Mouse (Mus musculus): ENCODE data around the gene Vmn1r49. TPM values are rescaled to one million over a fixed set of nuclear protein-coding genes. Genes with fewer than 3 reads are reported as not detected.
"Not testable (repeated sequence)": the region's sequence is repeated elsewhere in the genome, so short reads cannot be mapped to it uniquely, and the experiment has no call there.

Gene Vmn1r49
- polyA plus RNA-seq (2011; ENCODE audit: insufficient read length, low read depth, missing spikeins): not detected in 2 replicates

- TF ChIP-seq CTCF (IDR thresholded peaks at IDR 0.05; ENCODE audit: borderline replicate concordance, insufficient read depth, low read length) (no peak), POLR2A (IDR thresholded peaks at IDR 0.05; ENCODE audit: low read depth, low read length) (no peak)
- no peak within 1 kb of the TSS for H3K27ac ChIP-seq (ENCODE audit: insufficient read depth, low read length)
- H3K4me3 ChIP-seq (ENCODE audit: insufficient read depth, low read length): no peak within 1 kb of the TSS
- H3K4me1 ChIP-seq (ENCODE audit: control insufficient read depth, insufficient read depth, low read length): no peaks in the 10 kb centered on the region
Observed at GRCm38 (mm10) chr6:90078406-90078805, at the start of gene Vmn1r49. Gene Vmn1r49 (minus strand): TSS chr6:90078506.

GRCm38 (mm10) chr6:90122296-90122695 is 44.0 kb upstream of the Vmn1r49 start, which contains the start of gene Vmn1r51:
Gene Vmn1r51 (plus strand): TSS chr6:90122596.
- H3K27ac ChIP-seq (ENCODE audit: insufficient read depth, low read length); H3K4me3 ChIP-seq (ENCODE audit: insufficient read depth, low read length); H3K4me1 ChIP-seq (ENCODE audit: control insufficient read depth, insufficient read depth, low read length): not testable (repeated sequence)

GRCm38 (mm10) chr6:90101130-90101529 is 22.8 kb upstream of the Vmn1r49 start, which contains the start of gene Vmn1r50:
Gene Vmn1r50 (plus strand): TSS chr6:90101430.
- no peak within 1 kb of the TSS for H3K4me3 ChIP-seq (ENCODE audit: insufficient read depth, low read length)
- TF ChIP-seq CTCF (IDR thresholded peaks at IDR 0.05; ENCODE audit: borderline replicate concordance, insufficient read depth, low read length): no peak
- no peak for TF ChIP-seq POLR2A (IDR thresholded peaks at IDR 0.05; ENCODE audit: low read depth, low read length)
- H3K4me1 ChIP-seq (ENCODE audit: control insufficient read depth, insufficient read depth, low read length): no peaks in the 10 kb centered on the region
- no peak within 1 kb of the TSS for H3K27ac ChIP-seq (ENCODE audit: insufficient read depth, low read length)

- H3K4me3 ChIP-seq (ENCODE audit: insufficient read depth, low read length): no peak overlapping the region
- no peaks in the 10 kb centered on the region for H3K4me1 ChIP-seq (ENCODE audit: control insufficient read depth, insufficient read depth, low read length)
- no peak overlapping the region for H3K27ac ChIP-seq (ENCODE audit: insufficient read depth, low read length)
- TF ChIP-seq CTCF (IDR thresholded peaks at IDR 0.05; ENCODE audit: borderline replicate concordance, insufficient read depth, low read length): no peak
- TF ChIP-seq POLR2A (IDR thresholded peaks at IDR 0.05; ENCODE audit: low read depth, low read length): no peak
Observed at GRCm38 (mm10) chr6:90100566-90100965, 22.3 kb upstream of the Vmn1r49 start.

GRCm38 (mm10) chr6:90036741-90037140 is 41.6 kb downstream of the Vmn1r49 start, which contains the start of gene Vmn1r48:
Gene Vmn1r48 (minus strand): TSS chr6:90036841.
- not testable (repeated sequence) for H3K4me1 ChIP-seq (ENCODE audit: control insufficient read depth, insufficient read depth, low read length); H3K27ac ChIP-seq (ENCODE audit: insufficient read depth, low read length); H3K4me3 ChIP-seq (ENCODE audit: insufficient read depth, low read length)

Other genes starting within 250 kb of the Vmn1r49 start
- gene Vmn1r42, start 202.1 kb downstream of the Vmn1r49 start, polyA plus RNA-seq (2011; ENCODE audit: insufficient read length, low read depth, missing spikeins): not detected in 2 replicates
- 0.10 TPM in 1 of 2 replicates, not detected in the other for gene Vmn1r43, start 202.1 kb downstream of the Vmn1r49 start, polyA plus RNA-seq (2011; ENCODE audit: insufficient read length, low read depth, missing spikeins)
- gene Vmn1r44, start 194.8 kb downstream of the Vmn1r49 start, polyA plus RNA-seq (2011; ENCODE audit: insufficient read length, low read depth, missing spikeins): not detected in 2 replicates
- gene Vmn1r45, start 137.9 kb downstream of the Vmn1r49 start, polyA plus RNA-seq (2011; ENCODE audit: insufficient read length, low read depth, missing spikeins): not detected in 2 replicates
- gene Vmn1r46, start 109.2 kb downstream of the Vmn1r49 start, polyA plus RNA-seq (2011; ENCODE audit: insufficient read length, low read depth, missing spikeins): not detected in 2 replicates
- gene Vmn1r47, start 62.4 kb downstream of the Vmn1r49 start, polyA plus RNA-seq (2011; ENCODE audit: insufficient read length, low read depth, missing spikeins): not detected in 2 replicates
- not detected in 2 replicates for gene Vmn1r48, start 41.7 kb downstream of the Vmn1r49 start, polyA plus RNA-seq (2011; ENCODE audit: insufficient read length, low read depth, missing spikeins)
- not detected in 2 replicates for gene Vmn1r50, start 22.9 kb upstream of the Vmn1r49 start, polyA plus RNA-seq (2011; ENCODE audit: insufficient read length, low read depth, missing spikeins)
- gene Vmn1r51, start 44.1 kb upstream of the Vmn1r49 start, polyA plus RNA-seq (2011; ENCODE audit: insufficient read length, low read depth, missing spikeins): not detected in 2 replicates
- gene Vmn1r52, start 96.3 kb upstream of the Vmn1r49 start, polyA plus RNA-seq (2011; ENCODE audit: insufficient read length, low read depth, missing spikeins): not detected in 2 replicates
- not detected in 2 replicates for gene V1ra8, start 124.3 kb upstream of the Vmn1r49 start, polyA plus RNA-seq (2011; ENCODE audit: insufficient read length, low read depth, missing spikeins)
- not detected in 2 replicates for gene Vmn1r53, start 145.9 kb upstream of the Vmn1r49 start, polyA plus RNA-seq (2011; ENCODE audit: insufficient read length, low read depth, missing spikeins)
- not detected in 2 replicates for gene Vmn1r54, start 167.8 kb upstream of the Vmn1r49 start, polyA plus RNA-seq (2011; ENCODE audit: insufficient read length, low read depth, missing spikeins)
- gene BC048671, start 222.7 kb upstream of the Vmn1r49 start, polyA plus RNA-seq (2011; ENCODE audit: insufficient read length, low read depth, missing spikeins): not detected in 2 replicates
- gene Chst13, start 246.7 kb upstream of the Vmn1r49 start, polyA plus RNA-seq (2011; ENCODE audit: insufficient read length, low read depth, missing spikeins): not detected in 2 replicates

Data from embryonic fibroblast, embryonic 13.5 days (primary cell).